Mouse (Mus musculus) ES-E14 (cell line): ENCODE results near the gene Trappc3. TPM values are rescaled to one million over a fixed set of nuclear protein-coding genes. Genes with fewer than 3 reads are reported as not detected.

Source experiments
- DNase-seq: peaks from one replicate; pipeline ENCODE4 v3.0.0-alpha.2; 2013; ENCODE audit warnings: low read depth, low spot score
- H3K27ac ChIP-seq: 2 replicates; pipeline ENCODE4 v1.5.1; 2012; ENCODE audit warnings: low read depth, mild to moderate bottlenecking, low read length, moderate library complexity, mixed read lengths; ENCODE audit not compliant: poor library complexity, insufficient read depth, severe bottlenecking
- H3K36me3 ChIP-seq: 2 replicates; pipeline ENCODE4 v1.6.1; 2012; ENCODE audit warnings: mild to moderate bottlenecking, low read length, moderate library complexity, mixed read lengths; ENCODE audit not compliant: control insufficient read depth, poor library complexity, insufficient read depth, severe bottlenecking
- H3K4me1 ChIP-seq, 2 experiments: fragments of 150-350 bp in 1 of 2; sonication (generic) in 1 of 2; 2 replicates each; pipeline ENCODE4 v1.6.1; 2012; ENCODE audit warnings: low read length in 2 of 2, mild to moderate bottlenecking in 1 of 2, mixed read lengths in 1 of 2; ENCODE audit not compliant: control insufficient read depth in 2 of 2, insufficient read depth in 2 of 2, poor library complexity in 1 of 2
- H3K4me3 ChIP-seq, 2 experiments: fragments of 150-350 bp in 1 of 2; sonication (generic) in 1 of 2; 2 replicates each; pipeline ENCODE4 v1.5.1; 2012; ENCODE audit warnings: low read length in 2 of 2, low read depth in 1 of 2, mild to moderate bottlenecking in 1 of 2, mixed read lengths in 1 of 2; ENCODE audit not compliant: insufficient read depth in 1 of 2, poor library complexity in 1 of 2, severe bottlenecking in 1 of 2
- H3K9ac ChIP-seq: 2 replicates; pipeline ENCODE4 v1.6.1; 2012; ENCODE audit warnings: low read depth, mild to moderate bottlenecking, low read length, mixed read lengths; ENCODE audit not compliant: poor library complexity, insufficient read depth, severe bottlenecking
- H3K9me3 ChIP-seq: fragments of 150-350 bp; sonication (generic); 2 replicates; pipeline ENCODE4 v1.6.1; 2012; ENCODE audit warnings: low read depth, mild to moderate bottlenecking, low read length; ENCODE audit not compliant: control insufficient read depth, insufficient read depth
- CHD2 ChIP-seq: IDR thresholded peaks from 2 replicates; pipeline ENCODE4 v1.6.1; 2014; ENCODE audit warnings: mild to moderate bottlenecking, low read depth, low read length, inconsistent platforms
- HCFC1 ChIP-seq: IDR thresholded peaks from 2 replicates; pipeline ENCODE4 v1.6.1; 2012; ENCODE audit warnings: low read length, inconsistent platforms, borderline replicate concordance; ENCODE audit not compliant: insufficient read depth
- MAFK ChIP-seq: IDR thresholded peaks from 2 replicates; pipeline ENCODE4 v1.6.1; 2014; ENCODE audit warnings: mild to moderate bottlenecking, low read depth, low read length, inconsistent platforms; ENCODE audit not compliant: insufficient read depth
- ZC3H11A ChIP-seq: IDR thresholded peaks from 2 replicates; pipeline ENCODE4 v1.6.1; 2012; ENCODE audit warnings: low read depth, mild to moderate bottlenecking, inconsistent platforms, low read length, borderline replicate concordance
- ZNF384 ChIP-seq: IDR thresholded peaks from 2 replicates; pipeline ENCODE4 v1.6.1; 2012; ENCODE audit warnings: low read depth, low read length, inconsistent platforms
- in situ Hi-C, 2 experiments: fragments of 600-800 bp; cut with MboI; formaldehyde crosslinking; loops; one replicate each; pipeline ENCODE4 v1.15.1; 2025; ENCODE audit warnings: low sequenced_read_pairs in 2 of 2, inconsistent platforms in 1 of 2; ENCODE audit not compliant: unreplicated experiment in 2 of 2
- total RNA-seq: library from RNA; depleted of rRNA; stranded (reverse); fragments of 300-350 nt; gene quantifications from 2 replicates; pipeline ENCODE4 v1.2.3, GENCODE M21; 2012

Trappc3 gene
- total RNA-seq, 1 experiment = 54.8 TPM

GRCm38 (mm10) chr4:126259523-126260160 lies 2.5 kb upstream of the Trappc3 start:
- H3K4me1 ChIP-seq = peaks cover 6 to 15% of the 10 kb centered on the region in 2 experiments; a peak in 3 of 4 replicates
- no peak for DNase-seq
- H3K36me3 ChIP-seq = no peaks in the 10 kb centered on the region
- peak overlapping the region; percentile 49; the same call in 1 of the 2 replicates for H3K9ac ChIP-seq
- peak overlapping the region; percentile 20 to 40 for H3K4me3 ChIP-seq
- peak overlapping the region; percentile 53; the same call in 1 of the 2 replicates for H3K27ac ChIP-seq
- in situ Hi-C loops = no loop called here
- TF ChIP-seq ZNF384 (no peak), HCFC1 (no peak)
- no peaks in the 10 kb centered on the region for H3K9me3 ChIP-seq

DNA sequence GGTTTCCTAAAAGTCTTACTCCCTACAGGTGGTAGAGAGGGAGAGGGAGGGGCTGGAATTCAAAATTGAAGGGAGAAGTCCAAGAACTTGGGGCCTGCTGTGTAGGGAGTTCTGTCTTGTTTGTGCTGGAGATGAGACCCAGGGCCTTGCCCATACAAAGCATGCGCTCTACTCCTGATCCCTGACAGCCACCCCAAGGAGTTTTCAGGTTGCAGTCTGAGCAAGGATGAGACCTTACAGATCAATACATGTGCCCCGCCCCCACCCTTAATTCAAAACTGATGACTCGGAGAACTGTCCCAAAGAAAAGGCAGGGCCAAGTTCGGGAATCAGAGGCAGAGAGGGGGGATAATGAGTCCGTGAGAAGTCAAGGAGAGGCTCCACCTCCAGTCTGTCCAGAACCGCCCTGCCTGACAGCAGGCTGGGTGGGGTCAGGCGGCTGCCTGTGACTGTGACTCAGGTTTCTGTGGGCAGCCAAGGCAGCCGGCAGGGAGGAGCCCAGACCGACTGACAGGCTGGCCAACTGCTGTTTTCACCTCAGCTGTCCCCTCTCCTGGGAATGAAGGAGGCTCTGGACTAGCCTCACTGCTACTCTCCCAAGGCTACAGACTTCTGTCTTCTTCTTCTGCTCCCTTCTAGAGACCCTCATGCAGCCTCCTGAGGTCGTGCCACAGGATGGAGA lies 1.5 kb upstream of the Trappc3 start:
- H3K36me3 ChIP-seq = no peaks in the 10 kb centered on the region
- H3K4me3 ChIP-seq = peak overlapping the region; percentile 4 to 29; a peak in 3 of 4 replicates
- in situ Hi-C loops = no loop called here
- peak; percentile 65 for DNase-seq
- no peak for TF ChIP-seq ZNF384
- TF ChIP-seq MAFK = 0 out of 2 replicates have a peak, but pooled peaks have one; percentile 27
- H3K9ac ChIP-seq = peak overlapping the region; percentile 2; the same call in 1 of the 2 replicates
- H3K9me3 ChIP-seq = no peaks in the 10 kb centered on the region
- H3K27ac ChIP-seq = peak overlapping the region; percentile 54; the same call in 1 of the 2 replicates
- peaks cover 6 to 15% of the 10 kb centered on the region in 2 experiments; a peak in 3 of 4 replicates for H3K4me1 ChIP-seq

DNA sequence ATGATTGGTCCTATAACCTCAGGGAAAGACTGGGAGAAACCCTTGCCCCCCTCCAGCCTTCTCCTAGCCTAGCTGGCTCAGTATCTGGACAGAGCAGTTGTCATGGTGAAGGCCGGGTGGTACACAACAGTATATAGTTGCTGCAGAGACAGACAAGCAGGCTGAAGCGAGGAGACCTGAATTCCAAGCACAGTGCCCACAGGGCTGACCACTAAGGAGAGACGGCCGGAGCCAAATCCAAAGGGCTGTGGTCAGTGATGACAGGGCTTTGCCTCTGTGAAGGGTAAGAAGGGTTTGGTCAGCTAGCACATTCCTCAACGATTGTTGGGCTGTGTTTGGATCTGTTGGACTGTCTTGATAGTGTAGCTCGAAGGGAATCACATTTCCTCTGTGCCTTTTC lies 859 bp upstream of the Trappc3 start:
- Histone ChIP-seq H3K9ac (no peak overlapping the region), H3K36me3 (no peaks in the 10 kb centered on the region), H3K4me1 (peaks cover 6 to 15% of the 10 kb centered on the region in 2 experiments; a peak in 3 of 4 replicates), H3K27ac (peak overlapping the region; percentile 54; the same call in 1 of the 2 replicates), H3K4me3 (no peak overlapping the region), H3K9me3 (no peaks in the 10 kb centered on the region)
- no peak for DNase-seq
- in situ Hi-C loops = no loop called here
- TF ChIP-seq ZC3H11A = no peak
- no peak for TF ChIP-seq HCFC1
- no peak for TF ChIP-seq ZNF384
- no peak for TF ChIP-seq CHD2
- no peak for TF ChIP-seq MAFK

GRCm38 (mm10) chr4:126261675-126262074 lies 450 bp upstream of the Trappc3 start:
- no peak overlapping the region for H3K9ac ChIP-seq
- in situ Hi-C loops = no loop called here
- H3K4me1 ChIP-seq = peaks cover 6 to 15% of the 10 kb centered on the region in 2 experiments; a peak in 3 of 4 replicates
- no peaks in the 10 kb centered on the region for H3K9me3 ChIP-seq
- DNase-seq = no peak
- no peak overlapping the region for H3K4me3 ChIP-seq
- TF ChIP-seq ZC3H11A (no peak), HCFC1 (no peak), MAFK (no peak)
- H3K27ac ChIP-seq = no peak overlapping the region
- H3K36me3 ChIP-seq = no peaks in the 10 kb centered on the region
